ENCODE assay signal across 8 mouse cellular contexts in genomic region chr3:108445366-108445705, GRCm38 (mm10). TPM values are rescaled to one million over a fixed set of nuclear protein-coding genes. Genes with fewer than 3 reads are reported as not detected.
DNase-seq lines count a peak whose midpoint lies in the region; ATAC-seq and TF ChIP-seq lines count a peak whose summit lies in the region.

No protein-coding gene starts in this region.

- no peaks in the 10 kb centered on the region for H3K36me3 ChIP-seq in testis, adult 2 months (ENCODE audit: control insufficient read depth, insufficient read depth, low read length)
- H3K36me3 ChIP-seq in liver, embryonic 12.5 days = peaks cover 28% of the 10 kb centered on the region

- no peaks in the 10 kb centered on the region for H3K27me3 ChIP-seq in testis, adult 2 months (ENCODE audit: control insufficient read depth, insufficient read depth, low read length)
- peaks cover 5% of the 10 kb centered on the region; the same call in 1 of the 2 replicates for H3K27me3 ChIP-seq in liver, embryonic 12.5 days (replicated peaks)

- H3K4me3 ChIP-seq in gastrocnemius, adult 2 months = peak overlapping the region; percentile 74
- peak overlapping the region; percentile 93 for H3K4me3 ChIP-seq in testis, adult 2 months (ENCODE audit: control insufficient read depth, low read depth, low read length)
- H3K4me3 ChIP-seq in liver, embryonic 12.5 days = peak overlapping the region; percentile 77

- peak overlapping the region; percentile 90 for H3K27ac ChIP-seq in gastrocnemius, adult 2 months
- H3K27ac ChIP-seq in testis, adult 2 months (ENCODE audit: control insufficient read depth, insufficient read depth, low read depth, low read length) = peak overlapping the region; percentile 72; the same call in 1 of the 2 replicates
- H3K27ac ChIP-seq in liver, embryonic 12.5 days = peak overlapping the region; percentile 84

- peak overlapping the region; percentile 86 for H3K9ac ChIP-seq in liver, embryonic 12.5 days

- TF ChIP-seq CTCF in gastrocnemius, adult 2 months (IDR thresholded peaks at IDR 0.05) = no peak
- no peak for TF ChIP-seq CTCF in testis, adult 2 months (IDR thresholded peaks at IDR 0.05; ENCODE audit: control insufficient read depth, insufficient read depth, insufficient replicate concordance, low read depth, low read length)

- ATAC-seq in liver, embryonic 12.5 days = peak; percentile 40

- H3K9me3 ChIP-seq in liver, embryonic 12.5 days (replicated peaks) = no peaks in the 10 kb centered on the region

- 13% methylated on average over 6 of the region's 6 CpGs for WGBS in liver, embryonic 12.5 days (ENCODE audit: insufficient replicate concordance)

- TF ChIP-seq POLR2A in testis, adult 2 months (IDR thresholded peaks at IDR 0.05; ENCODE audit: control insufficient read depth, low read depth, low read length) = no peak

- peak overlapping the region; percentile 79 for H3K4me2 ChIP-seq in liver, embryonic 12.5 days

- peaks cover 8% of the 10 kb centered on the region for H3K4me1 ChIP-seq in testis, adult 2 months (ENCODE audit: control insufficient read depth, insufficient read depth, low read length)
- H3K4me1 ChIP-seq in liver, embryonic 12.5 days = peaks cover 47% of the 10 kb centered on the region

- intact Hi-C loops in gastrocnemius, adult 2 months (cut with DNase I) = loop anchor here (2.0 kb wide), 1 partner anchor 109 kb away; no protein-coding TSS in a partner anchor

- no peak for DNase-seq in gastrocnemius, adult 2 months
- DNase-seq in gastrocnemius, adult 8-10 months (ENCODE audit: low spot score in 2 of 2) = no peak
- DNase-seq in testis, postnatal 14 days (ENCODE audit: low spot score) = no peak
- no peak for DNase-seq in right cerebral cortex, postnatal 14 days
- no peak for DNase-seq in adrenal gland, adult 2 months
- no peak for DNase-seq in frontal cortex, postnatal 25 days (ENCODE audit: low spot score in 2 of 2)

RNA-seq across cellular contexts. Expression of gene Sars, which starts 0.3 kb away (rescaled TPM):
- 100 to 1,000 TPM; 116 to 135 TPM for total RNA-seq in gastrocnemius, adult 2 months (2021)
- total RNA-seq in gastrocnemius, adult 8-10 months (2022) = 100 to 1,000 TPM; 106 to 124 (median 111) TPM
- polyA plus RNA-seq in testis, adult 2 months (2012; rRNA removed) = 13.0 and 14.4 TPM in 2 replicates
- polyA plus RNA-seq in liver, embryonic 12.5 days (2016; fragmentation: Nextera tagmentation; extraction: Ambion mirVana) = 132 and 134 TPM in 2 replicates
- total RNA-seq in adrenal gland, adult 2 months (2021) = 100 to 1,000 TPM; 198 to 212 TPM
- polyA plus RNA-seq in adrenal gland, adult 2 months (2012; rRNA removed) = 23.8 and 32.6 TPM in 2 replicates

RNA-seq across cellular contexts. Expression of gene Celsr2, which starts 30.0 kb away (rescaled TPM):
- 1 to 10 TPM; 6.4 to 8.8 TPM for total RNA-seq in gastrocnemius, adult 2 months (2021)
- total RNA-seq in gastrocnemius, adult 8-10 months (2022) = 10 to 100 TPM in 2 of 4 experiments, 1 to 10 TPM in 2; 8.9 to 12.5 (median 9.6) TPM
- 17.0 and 17.7 TPM in 2 replicates for polyA plus RNA-seq in testis, adult 2 months (2012; rRNA removed)
- polyA plus RNA-seq in liver, embryonic 12.5 days (2016; fragmentation: Nextera tagmentation; extraction: Ambion mirVana) = 0.49 and 0.93 TPM in 2 replicates
- 1 to 10 TPM; 6.1 to 8.3 TPM for total RNA-seq in adrenal gland, adult 2 months (2021)
- polyA plus RNA-seq in adrenal gland, adult 2 months (2012; rRNA removed) = 9.9 and 17.1 TPM in 2 replicates
